Mouse (Mus musculus) splenic B cell, adult 2 months (primary cell): Measurements from ENCODE around the gene Nxph4.
A peak's percentile ranks its signal among the peaks of the same experiment; 100 is the strongest.

Experiments
- DNase-seq: peaks from one replicate; pipeline ENCODE4 v3.0.0-alpha.2; 2011; ENCODE audit warnings: low read depth, low spot score
- H3K27me3 ChIP-seq: 2 replicates; pipeline ENCODE4 v1.6.1; 2012; ENCODE audit warnings: mild to moderate bottlenecking, low read length, moderate library complexity, mixed read lengths; ENCODE audit not compliant: control insufficient read depth, poor library complexity, insufficient read depth, severe bottlenecking
- H3K36me3 ChIP-seq: 2 replicates; pipeline ENCODE4 v1.6.1; 2012; ENCODE audit warnings: mild to moderate bottlenecking, low read length, moderate library complexity, mixed read lengths; ENCODE audit not compliant: control insufficient read depth, poor library complexity, insufficient read depth, severe bottlenecking

Nxph4 gene

DNA sequence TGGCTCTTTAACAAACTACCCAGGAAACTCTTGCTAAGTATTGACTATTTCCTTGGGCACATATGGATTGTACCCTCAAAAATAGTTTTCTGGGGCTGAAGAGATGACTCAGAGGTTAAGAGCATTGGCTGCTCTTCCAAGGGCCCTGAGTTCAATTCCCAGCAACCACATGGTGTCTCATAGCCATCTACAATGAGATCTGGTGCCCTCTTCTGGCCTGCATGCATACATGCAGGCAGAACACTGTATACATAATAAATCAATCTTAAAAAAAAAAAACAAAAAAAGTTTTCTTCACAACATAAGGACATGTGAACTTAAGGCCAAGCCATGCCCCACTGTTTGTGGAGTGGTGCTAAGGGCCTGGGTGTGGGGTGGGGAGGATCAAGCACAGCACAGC is 26.8 kb upstream of the Nxph4 start:
- H3K27me3 ChIP-seq: no peaks in the 10 kb centered on the region
- DNase-seq: peak; percentile 13
- no peaks in the 10 kb centered on the region for H3K36me3 ChIP-seq

DNA sequence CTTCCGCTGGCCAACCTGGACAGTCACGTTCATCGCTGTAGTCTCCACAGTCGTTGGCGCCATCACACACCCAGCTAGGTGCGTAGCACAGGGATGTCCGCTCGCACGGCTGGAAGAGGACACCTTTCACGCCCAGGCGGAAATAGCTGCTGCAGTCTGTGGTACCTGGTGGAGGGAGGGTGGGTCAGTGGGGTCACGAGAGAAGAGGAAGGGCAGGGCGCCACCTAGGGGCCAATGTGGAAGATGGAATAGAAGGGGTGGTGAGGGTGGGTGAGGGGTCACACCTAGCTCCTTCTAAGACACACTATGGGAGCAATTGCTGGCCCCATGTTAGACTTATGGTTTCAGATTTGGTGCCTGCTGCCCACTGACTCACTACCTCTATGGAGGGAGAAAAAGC is 23.0 kb upstream of the Nxph4 start:
- Histone ChIP-seq H3K27me3 (no peaks in the 10 kb centered on the region), H3K36me3 (no peaks in the 10 kb centered on the region)
- DNase-seq: peak; percentile 32

DNA sequence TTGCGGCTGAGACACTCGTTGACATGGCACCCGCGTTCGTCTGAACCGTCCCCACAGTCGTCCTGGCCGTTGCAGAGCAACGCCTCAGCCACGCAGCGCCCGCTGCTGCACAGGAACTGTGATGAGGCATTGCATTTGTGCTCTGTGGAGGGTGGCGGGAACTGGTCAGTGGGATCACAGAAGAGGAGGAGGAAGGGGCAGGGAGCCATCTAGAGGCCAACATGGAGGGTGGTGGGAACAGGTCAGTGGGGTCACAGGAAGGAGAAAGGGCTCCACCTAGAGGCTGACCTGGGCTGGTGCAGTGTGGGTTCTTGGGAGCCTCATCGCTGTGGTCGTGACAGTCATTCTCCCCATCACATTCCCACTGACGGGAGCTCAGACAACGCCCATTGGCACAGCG is 21.3 kb upstream of the Nxph4 start:
- DNase-seq: peak; percentile 34
- H3K27me3 ChIP-seq: no peaks in the 10 kb centered on the region
- H3K36me3 ChIP-seq: no peaks in the 10 kb centered on the region

- no peaks in the 10 kb centered on the region for H3K36me3 ChIP-seq
- H3K27me3 ChIP-seq: no peaks in the 10 kb centered on the region
- DNase-seq: no peak
Measured at GRCm38 (mm10) chr10:127549892-127550291, 15.5 kb upstream of the Nxph4 start.

- no peaks in the 10 kb centered on the region for H3K36me3 ChIP-seq
- H3K27me3 ChIP-seq: no peaks in the 10 kb centered on the region
- DNase-seq: no peak
Measured at GRCm38 (mm10) chr10:127548236-127548635, 13.9 kb upstream of the Nxph4 start.

DNA sequence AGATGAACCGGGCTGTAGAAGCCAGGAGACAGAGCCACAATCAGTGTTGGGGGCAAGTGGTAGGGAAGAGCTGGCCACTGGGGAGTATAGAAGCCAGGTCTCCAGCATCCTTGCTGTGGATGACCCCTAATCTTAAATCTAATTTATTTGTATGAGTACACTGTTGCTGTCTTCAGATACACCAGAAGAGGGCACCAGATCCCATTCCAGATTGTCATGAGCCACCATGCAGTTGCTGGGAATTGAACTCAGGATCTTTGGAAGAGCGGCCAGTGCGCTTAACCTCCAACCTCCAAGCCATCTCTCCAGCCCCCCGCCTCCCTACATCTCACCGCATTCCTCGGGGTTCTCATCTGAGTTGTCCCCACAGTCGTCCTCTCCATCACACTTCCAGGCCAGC is 12.1 kb upstream of the Nxph4 start:
- DNase-seq: no peak
- H3K27me3 ChIP-seq: no peaks in the 10 kb centered on the region
- no peaks in the 10 kb centered on the region for H3K36me3 ChIP-seq

DNA sequence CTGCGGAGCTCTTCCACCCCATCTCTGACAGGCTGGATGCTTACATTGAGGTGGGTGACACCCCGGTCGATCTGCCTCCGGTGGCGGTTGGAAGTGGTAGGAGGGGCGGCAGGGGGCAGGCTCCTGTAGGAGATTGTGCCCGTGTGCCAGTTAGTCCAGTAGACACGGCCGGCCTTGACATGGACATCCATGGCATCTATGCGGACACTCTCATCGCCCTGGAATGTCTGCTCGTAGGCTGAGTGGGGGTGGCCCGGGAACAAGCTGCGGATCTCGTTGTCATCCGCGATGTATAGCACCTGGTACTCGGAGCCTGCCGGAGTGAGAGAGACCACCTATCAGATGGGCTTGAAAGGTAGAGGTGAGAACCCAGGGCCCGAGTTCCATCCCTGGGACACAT is 10.0 kb upstream of the Nxph4 start:
- no peak for DNase-seq
- Histone ChIP-seq H3K27me3 (no peaks in the 10 kb centered on the region), H3K36me3 (no peaks in the 10 kb centered on the region)

- Histone ChIP-seq H3K36me3 (no peaks in the 10 kb centered on the region), H3K27me3 (no peaks in the 10 kb centered on the region)
Measured at GRCm38 (mm10) chr10:127543916-127544315, 9.6 kb upstream of the Nxph4 start.

GRCm38 (mm10) chr10:127542720-127543119 is 8.4 kb upstream of the Nxph4 start:
- DNase-seq: no peak
- Histone ChIP-seq H3K36me3 (no peaks in the 10 kb centered on the region), H3K27me3 (no peaks in the 10 kb centered on the region)

More at GRCm38 (mm10) chr10:127543916-127544315, 9.6 kb upstream of the Nxph4 start:
- no peak for DNase-seq

DNA sequence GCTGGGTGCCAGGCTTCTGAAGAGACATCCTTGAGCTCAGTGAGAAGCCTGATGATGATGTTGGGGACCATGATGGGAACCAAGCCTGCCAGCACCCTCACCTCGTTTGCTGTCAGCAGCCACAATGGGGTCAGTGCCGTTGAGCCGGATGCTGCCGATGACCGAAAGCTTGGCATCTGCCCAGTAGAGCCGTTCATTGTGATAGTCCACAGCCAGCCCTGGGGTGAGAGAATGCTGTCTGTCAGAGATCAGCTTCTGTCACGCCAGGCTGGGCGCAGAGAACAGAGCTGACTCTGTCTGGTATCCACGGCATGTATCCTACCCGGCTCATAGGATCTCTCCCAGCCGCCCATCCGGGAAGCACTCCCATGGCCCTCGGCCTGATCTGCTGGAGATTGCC is 7.7 kb upstream of the Nxph4 start:
- H3K27me3 ChIP-seq: no peaks in the 10 kb centered on the region
- no peak for DNase-seq
- H3K36me3 ChIP-seq: no peaks in the 10 kb centered on the region

- DNase-seq: no peak
Measured at GRCm38 (mm10) chr10:127541510-127541909, 7.2 kb upstream of the Nxph4 start.

GRCm38 (mm10) chr10:127537854-127538583 is 3.7 kb upstream of the Nxph4 start:
- H3K27me3 ChIP-seq: no peaks in the 10 kb centered on the region
- H3K36me3 ChIP-seq: no peaks in the 10 kb centered on the region
- DNase-seq: peak; percentile 81

More at GRCm38 (mm10) chr10:127541510-127541909, 7.2 kb upstream of the Nxph4 start:
- H3K36me3 ChIP-seq: no peaks in the 10 kb centered on the region
- no peaks in the 10 kb centered on the region for H3K27me3 ChIP-seq

DNA sequence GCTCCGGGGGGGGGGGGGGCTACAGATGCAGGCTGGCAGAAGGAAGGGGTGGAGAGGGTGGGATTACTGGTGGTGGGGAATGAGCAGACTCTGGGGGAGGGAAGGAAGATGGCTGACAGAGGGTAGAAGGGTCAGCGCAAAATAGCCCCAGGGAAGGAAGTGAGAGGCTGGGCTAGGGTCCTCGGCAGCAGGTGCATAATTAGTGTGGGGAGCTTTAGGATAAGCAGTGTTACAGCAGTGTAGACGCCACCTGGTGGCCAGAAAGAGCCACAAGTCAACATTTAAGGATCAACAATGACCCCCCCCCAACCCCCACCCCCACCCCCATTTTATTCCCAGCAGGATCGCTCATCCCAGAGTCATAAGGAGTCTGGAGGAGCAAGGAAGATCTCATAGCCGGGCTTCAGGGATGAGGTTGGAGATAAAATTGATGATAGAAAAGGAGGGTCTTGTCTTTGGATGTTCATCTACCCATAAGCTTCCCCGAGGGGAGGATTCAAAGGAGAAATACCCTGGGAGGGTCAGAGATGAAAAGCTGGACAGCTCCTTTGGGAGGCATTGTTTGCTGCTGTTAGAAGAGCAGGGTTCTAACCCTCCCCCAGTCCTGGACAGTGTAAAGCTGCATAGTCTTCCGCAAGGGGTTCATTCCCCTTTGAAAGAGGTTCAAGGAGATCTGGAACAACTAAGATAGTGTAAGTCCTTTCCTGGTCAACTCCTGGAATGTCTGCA is 2.4 kb upstream of the Nxph4 start:
- DNase-seq: peak; percentile 78
- no peaks in the 10 kb centered on the region for H3K27me3 ChIP-seq

GRCm38 (mm10) chr10:127534929-127535384 is 598 bp upstream of the Nxph4 start:
- Histone ChIP-seq H3K27me3 (no peaks in the 10 kb centered on the region), H3K36me3 (no peaks in the 10 kb centered on the region)
- DNase-seq: peak; percentile 41

More for the DNA sequence above, 2.4 kb upstream of the Nxph4 start:
- H3K36me3 ChIP-seq: no peaks in the 10 kb centered on the region

DNA sequence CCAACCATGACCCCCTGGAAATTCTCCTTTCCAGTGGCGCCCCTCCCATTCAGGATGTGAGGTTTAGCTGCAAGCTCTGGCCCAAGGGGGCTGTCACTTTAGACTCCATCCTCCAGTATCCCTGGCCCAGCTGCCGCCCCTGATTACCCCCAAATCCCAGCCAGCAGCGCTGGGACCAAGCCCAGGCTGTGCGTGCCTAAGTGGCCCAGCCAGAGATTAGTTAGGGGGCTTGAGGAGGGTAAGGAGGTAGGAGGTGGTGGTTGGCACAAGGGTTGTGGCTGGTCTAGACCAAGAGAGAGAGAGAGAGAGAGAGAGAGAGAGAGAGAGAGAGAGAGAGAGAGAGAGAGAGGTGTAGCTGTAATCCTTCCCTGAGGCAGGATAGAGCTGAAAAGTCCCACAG is 2.8 kb downstream of the Nxph4 start:
- Histone ChIP-seq H3K36me3 (no peaks in the 10 kb centered on the region), H3K27me3 (no peaks in the 10 kb centered on the region)
- no peak for DNase-seq
